Mouse (Mus musculus) frontal cortex, adult 2 months (tissue): ENCODE results near the gene Mdh1. TPM values are rescaled to one million over a fixed set of nuclear protein-coding genes. Genes with fewer than 3 reads are reported as not detected.
"Not testable (repeated sequence)": the region's sequence is repeated elsewhere in the genome, so short reads cannot be mapped to it uniquely, and the experiment has no call there.

Experiments used
- DNase-seq, 2 experiments: peaks; one replicate each; pipeline ENCODE4 v3.0.0; 2022; ENCODE audit warnings: low spot score in 1 of 2; ENCODE audit errors: extremely low spot score in 1 of 2
- polyA plus RNA-seq: library from polyadenylated mRNA; depleted of rRNA; stranded (reverse); fragments of >200 nt; gene quantifications from 2 replicates; pipeline ENCODE4 v1.2.3, GENCODE M21; 2012; rRNA removed

Mdh1 gene
- polyA plus RNA-seq, 1 experiment: 931 TPM

- no peak for DNase-seq
These were observed 25.5 kb downstream of the Mdh1 start for GRCm38 (mm10) chr11:21546671-21547070.

- DNase-seq: no peak
These were observed 26.2 kb downstream of the Mdh1 start for GRCm38 (mm10) chr11:21545951-21546350.

GRCm38 (mm10) chr11:21545021-21545420 lies 27.1 kb downstream of the Mdh1 start:
- DNase-seq: peak; percentile 49 to 60

- no peak for DNase-seq
These were observed 29.4 kb downstream of the Mdh1 start for GRCm38 (mm10) chr11:21542731-21543130.

DNA sequence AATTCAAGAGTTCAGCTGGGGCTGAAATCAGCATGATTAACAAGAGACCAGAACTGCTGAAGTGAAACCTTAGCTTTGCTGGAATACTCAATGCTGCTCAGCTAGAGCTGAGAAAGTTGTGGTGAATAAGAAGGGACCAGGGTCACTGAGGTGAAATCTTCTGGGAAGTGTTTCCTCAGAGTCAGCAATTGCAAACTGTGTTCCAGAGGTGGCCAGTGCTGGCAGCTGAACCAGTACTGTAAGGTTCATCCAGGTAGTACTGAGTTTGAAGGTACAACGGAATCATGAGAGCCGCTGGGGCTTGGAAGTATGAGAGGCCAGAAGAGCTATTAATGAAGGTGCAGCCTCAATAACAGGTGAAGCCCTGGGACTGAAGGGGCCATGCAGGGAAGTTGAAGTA lies 31.5 kb downstream of the Mdh1 start:
- no peak for DNase-seq

- DNase-seq: no peak
These were observed 32.1 kb downstream of the Mdh1 start for GRCm38 (mm10) chr11:21540072-21540471.

GRCm38 (mm10) chr11:21530856-21531255 lies 41.3 kb downstream of the Mdh1 start:
- DNase-seq: not testable (repeated sequence)

DNA sequence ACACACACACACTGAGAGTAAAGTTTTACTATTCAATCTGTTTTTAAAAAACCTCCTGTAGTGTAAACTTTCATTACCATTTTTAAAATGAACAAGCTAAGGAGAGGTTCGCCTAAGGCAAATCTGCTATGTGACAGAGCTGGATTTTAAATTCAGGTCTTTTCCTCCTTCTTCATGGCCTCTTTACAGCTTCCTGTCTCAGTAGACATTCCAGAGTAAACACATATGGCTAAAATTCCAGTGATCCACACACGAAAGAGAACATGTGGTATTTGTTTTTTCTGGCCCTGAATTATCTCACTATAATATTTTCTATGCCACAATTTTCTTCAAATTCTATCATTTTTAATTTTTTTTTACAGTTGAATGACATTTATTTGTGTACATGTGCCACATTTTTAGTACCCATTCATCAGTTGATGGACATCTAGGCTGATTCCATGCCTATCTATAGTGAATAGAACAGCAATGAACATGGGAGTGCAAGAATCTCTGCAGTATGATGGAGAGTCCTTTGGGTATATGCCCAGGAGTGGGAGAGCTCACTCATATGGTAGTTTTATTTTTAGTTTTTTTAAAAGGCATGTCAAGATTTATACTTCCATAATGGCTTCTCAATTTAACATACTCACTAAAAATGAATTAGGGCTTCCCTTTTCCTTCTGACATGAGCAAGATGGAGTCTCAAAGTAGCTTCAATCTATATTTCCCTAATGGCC lies 43.3 kb downstream of the Mdh1 start:
- DNase-seq: peak in 1 of 2 experiments; percentile 21

- no peak for DNase-seq
These were observed 54.4 kb downstream of the Mdh1 start for GRCm38 (mm10) chr11:21517726-21518125.

DNA sequence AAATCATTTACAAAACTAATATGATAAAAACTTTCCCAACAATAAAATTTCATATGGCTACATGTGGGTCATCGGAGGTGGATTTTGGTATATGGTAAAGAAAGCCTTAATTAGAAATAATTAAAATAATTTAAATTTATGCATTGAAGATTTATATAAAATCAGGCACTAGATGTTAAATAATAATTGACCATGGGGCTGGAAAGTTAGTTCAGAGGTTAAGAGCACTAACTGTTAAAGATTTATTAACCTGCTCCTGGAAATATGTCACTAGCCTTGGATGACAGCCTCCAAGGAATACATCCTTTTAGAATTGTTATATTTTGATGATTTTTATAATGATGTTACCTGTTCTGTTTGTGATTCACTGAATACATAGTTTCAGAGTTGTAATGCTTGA lies 55.8 kb downstream of the Mdh1 start:
- not testable (repeated sequence) for DNase-seq

DNA sequence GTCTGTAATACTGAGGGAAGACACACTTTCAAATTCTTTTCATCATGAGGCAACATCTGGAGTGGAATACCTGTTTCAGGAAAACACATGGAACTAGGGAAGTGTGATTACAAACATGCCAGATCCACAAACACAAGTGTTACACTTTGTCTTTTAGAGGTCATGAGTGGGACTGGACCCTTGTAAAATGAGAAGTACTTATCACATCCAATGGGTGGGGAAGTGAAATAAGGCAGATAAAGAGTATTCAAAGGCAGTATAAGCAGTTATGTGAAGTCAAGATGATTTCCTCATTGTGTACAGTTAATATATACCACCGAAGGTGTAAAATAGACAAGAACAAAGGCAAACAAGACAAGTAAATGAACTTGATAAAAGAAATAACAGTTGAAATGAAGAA lies 61.6 kb downstream of the Mdh1 start:
- not testable (repeated sequence) for DNase-seq

DNA sequence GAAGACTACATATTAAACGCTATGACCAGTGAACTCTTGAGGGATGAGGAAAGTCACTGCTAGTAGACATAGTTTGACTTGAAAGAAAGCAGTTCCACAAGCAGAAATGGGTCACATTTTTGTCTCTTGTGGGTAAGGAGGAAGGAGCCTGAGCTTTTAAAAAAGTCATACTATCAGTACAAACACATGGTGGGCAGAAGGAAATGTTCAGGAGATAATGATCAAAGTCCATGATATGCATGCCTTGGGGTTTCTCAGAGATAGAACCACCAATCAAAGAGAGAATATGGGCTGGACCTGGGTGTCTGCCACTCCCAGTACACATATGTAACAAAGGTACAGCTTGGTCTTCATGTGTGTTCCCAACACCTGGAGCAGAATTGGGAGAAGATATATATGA lies 63.5 kb downstream of the Mdh1 start:
- not testable (repeated sequence) for DNase-seq

DNA sequence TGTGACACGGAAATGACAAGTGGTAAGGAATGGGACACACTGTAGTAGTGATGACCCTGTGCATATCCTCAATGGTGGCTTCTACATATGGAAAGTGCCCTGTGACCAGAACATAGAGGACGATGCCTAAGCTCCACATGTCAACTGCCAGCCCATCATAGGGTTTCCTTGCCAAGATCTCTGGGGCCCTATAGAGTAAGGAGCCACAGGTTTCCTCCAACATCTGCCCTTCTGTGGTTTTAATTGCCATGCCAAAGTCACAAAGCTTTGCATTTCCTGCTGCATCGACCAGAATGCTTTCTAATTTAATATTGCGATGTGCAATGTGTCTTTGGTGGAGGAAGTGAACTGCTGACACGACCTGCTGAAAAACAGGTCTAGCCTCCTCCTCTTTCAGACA lies 65.1 kb downstream of the Mdh1 start:
- DNase-seq: not testable (repeated sequence)

Other genes starting within 250 kb of the Mdh1 start
- 53.8 and 57.0 TPM in 2 replicates for gene Ugp2, start 201.2 kb downstream of the Mdh1 start, polyA plus RNA-seq
- 7.0 and 8.8 TPM in 2 replicates for gene Wdpcp, start 132 bp downstream of the Mdh1 start, polyA plus RNA-seq